Mouse (Mus musculus) forebrain, embryonic 14.5 days (tissue): ENCODE measurements around the gene Inpp5a. TPM values are rescaled to one million over a fixed set of nuclear protein-coding genes. Genes with fewer than 3 reads are reported as not detected.
"Not testable (repeated sequence)": the region's sequence is repeated elsewhere in the genome, so short reads cannot be mapped to it uniquely, and the experiment has no call there.

Experiments used
- ATAC-seq: fragments of 200-750 bp; cut with Nextera tagmentation; 2 replicates; pipeline ENCODE4 v1.8.0; 2017; ENCODE audit warnings: mild to moderate bottlenecking, moderate library complexity
- DNase-seq: peaks from one replicate; pipeline ENCODE4 v3.0.0-alpha.2; 2015; ENCODE audit warnings: low spot score
- H3K27ac ChIP-seq: fragments of 300-500 bp; sonication (generic); 2 replicates; pipeline ENCODE4 v1.5.1; 2014; ENCODE audit warnings: low read depth, mild to moderate bottlenecking, control low read depth, low read length, moderate library complexity
- H3K27me3 ChIP-seq: fragments of 300-500 bp; sonication (generic); replicated peaks from 2 replicates; pipeline ENCODE4 v1.6.1; 2014; ENCODE audit warnings: low read length, control low read depth, mixed read lengths; ENCODE audit not compliant: control insufficient read depth, insufficient read depth
- H3K36me3 ChIP-seq: fragments of 300-500 bp; sonication (generic); 2 replicates; pipeline ENCODE4 v1.6.1; 2014; ENCODE audit warnings: low read length, control low read depth; ENCODE audit not compliant: control insufficient read depth, insufficient read depth
- H3K4me1 ChIP-seq: fragments of 300-500 bp; sonication (generic); 2 replicates; pipeline ENCODE4 v1.6.1; 2014; ENCODE audit warnings: antibody characterized with exemption, low read length, control low read depth; ENCODE audit not compliant: control insufficient read depth, insufficient read depth
- H3K4me2 ChIP-seq: fragments of 300-500 bp; sonication (generic); 2 replicates; pipeline ENCODE4 v1.6.1; 2014; ENCODE audit warnings: mild to moderate bottlenecking, control low read depth, low read length
- H3K4me3 ChIP-seq: fragments of 300-500 bp; sonication (generic); 2 replicates; pipeline ENCODE4 v1.5.1; 2014; ENCODE audit warnings: low read depth, low read length, control low read depth
- H3K9ac ChIP-seq: fragments of 300-500 bp; sonication (generic); 2 replicates; pipeline ENCODE4 v1.6.1; 2014; ENCODE audit warnings: mild to moderate bottlenecking, low read length, control low read depth, moderate library complexity
- H3K9me3 ChIP-seq: fragments of 300-500 bp; sonication (generic); replicated peaks from 2 replicates; pipeline ENCODE4 v1.6.1; 2016; ENCODE audit warnings: low read length, control low read depth, mixed read lengths; ENCODE audit not compliant: control insufficient read depth
- WGBS: fragments of 180-500 bp; shearing (Covaris S2); extraction: QIAGEN DNeasy Blood & Tissue Kit; methylation state at CpG from one replicate; pipeline ENCODE4 v1.1.7; 2014; 5-methylcytosine and 5-hydroxymethylcytosine counted together
- polyA plus RNA-seq: library from polyadenylated mRNA; unstranded; fragments of >200 nt; fragmentation: Nextera tagmentation; extraction: Ambion mirVana; gene quantifications from 2 replicates; pipeline ENCODE4 v1.2.1, GENCODE M21; 2014

Inpp5a gene
- polyA plus RNA-seq, 1 experiment from 2014 or later, result 13.0 TPM

- Histone ChIP-seq H3K4me1 (no peaks in the 10 kb centered on the region), H3K4me3 (no peak overlapping the region), H3K27me3 (no peaks in the 10 kb centered on the region), H3K9me3 (no peaks in the 10 kb centered on the region), H3K4me2 (no peak overlapping the region), H3K27ac (no peak overlapping the region), H3K9ac (no peak overlapping the region), H3K36me3 (no peaks in the 10 kb centered on the region)
- WGBS, result 97% methylated on average over 6 of the region's 6 CpGs
- ATAC-seq, result no peak
- DNase-seq, result no peak
These were observed 33.9 kb downstream of the Inpp5a start for GRCm38 (mm10) chr7:139422827-139423226.

- DNase-seq (no peak), ATAC-seq (no peak)
- no peak overlapping the region for H3K4me3 ChIP-seq
- WGBS, result 89% methylated on average over 5 of the region's 5 CpGs
- H3K27ac ChIP-seq, result no peak overlapping the region
- no peaks in the 10 kb centered on the region for H3K9me3 ChIP-seq
- no peak overlapping the region for H3K9ac ChIP-seq
- H3K27me3 ChIP-seq, result no peaks in the 10 kb centered on the region
- H3K36me3 ChIP-seq, result no peaks in the 10 kb centered on the region
- H3K4me1 ChIP-seq, result no peaks in the 10 kb centered on the region; the same call in 1 of the 2 replicates
- no peak overlapping the region for H3K4me2 ChIP-seq
These were observed 45.4 kb downstream of the Inpp5a start for GRCm38 (mm10) chr7:139434095-139434830.

- H3K9me3 ChIP-seq, H3K9ac ChIP-seq, H3K36me3 ChIP-seq, H3K4me1 ChIP-seq, H3K27me3 ChIP-seq, H3K27ac ChIP-seq, ATAC-seq, DNase-seq, H3K4me3 ChIP-seq, H3K4me2 ChIP-seq: not testable (repeated sequence)
- WGBS, result 90% methylated on average over 2 of the region's 2 CpGs
These were observed 46.0 kb downstream of the Inpp5a start for GRCm38 (mm10) chr7:139434931-139435330.

GRCm38 (mm10) chr7:139435749-139436148 is 46.8 kb downstream of the Inpp5a start:
- Histone ChIP-seq H3K4me1 (no peaks in the 10 kb centered on the region; the same call in 1 of the 2 replicates), H3K27me3 (no peaks in the 10 kb centered on the region), H3K4me3 (no peak overlapping the region), H3K27ac (no peak overlapping the region), H3K36me3 (no peaks in the 10 kb centered on the region), H3K4me2 (no peak overlapping the region), H3K9ac (no peak overlapping the region), H3K9me3 (no peaks in the 10 kb centered on the region)
- no peak for DNase-seq
- ATAC-seq, result no peak

GRCm38 (mm10) chr7:139436951-139437350 is 48.0 kb downstream of the Inpp5a start:
- H3K9ac ChIP-seq, result no peak overlapping the region
- DNase-seq (no peak), ATAC-seq (no peak)
- no peaks in the 10 kb centered on the region for H3K9me3 ChIP-seq
- 95% methylated on average over 7 of the region's 7 CpGs for WGBS
- no peaks in the 10 kb centered on the region for H3K27me3 ChIP-seq
- no peaks in the 10 kb centered on the region for H3K36me3 ChIP-seq
- no peak overlapping the region for H3K27ac ChIP-seq
- H3K4me2 ChIP-seq, result no peak overlapping the region
- peaks cover 3% of the 10 kb centered on the region; the same call in 1 of the 2 replicates for H3K4me1 ChIP-seq
- no peak overlapping the region for H3K4me3 ChIP-seq

GRCm38 (mm10) chr7:139437471-139437870 is 48.6 kb downstream of the Inpp5a start:
- Histone ChIP-seq H3K36me3 (no peaks in the 10 kb centered on the region), H3K4me1 (peaks cover 3% of the 10 kb centered on the region; the same call in 1 of the 2 replicates), H3K27me3 (no peaks in the 10 kb centered on the region), H3K4me2 (no peak overlapping the region), H3K9ac (no peak overlapping the region), H3K9me3 (no peaks in the 10 kb centered on the region), H3K4me3 (no peak overlapping the region), H3K27ac (no peak overlapping the region)
- WGBS, result 76% methylated on average over 5 of the region's 5 CpGs
- DNase-seq (no peak), ATAC-seq (no peak)

GRCm38 (mm10) chr7:139437926-139438600 is 49.2 kb downstream of the Inpp5a start:
- Histone ChIP-seq H3K4me1 (peaks cover 3% of the 10 kb centered on the region; the same call in 1 of the 2 replicates), H3K36me3 (no peaks in the 10 kb centered on the region), H3K4me2 (no peak overlapping the region), H3K9ac (no peak overlapping the region; the same call in 1 of the 2 replicates), H3K27ac (no peak overlapping the region), H3K27me3 (no peaks in the 10 kb centered on the region), H3K9me3 (no peaks in the 10 kb centered on the region), H3K4me3 (no peak overlapping the region)
- WGBS, result 63% methylated on average over 9 of the region's 9 CpGs
- DNase-seq (no peak), ATAC-seq (no peak)

- no peak for DNase-seq
- Histone ChIP-seq H3K9ac (no peak overlapping the region), H3K4me2 (no peak overlapping the region), H3K4me1 (peaks cover 3% of the 10 kb centered on the region; the same call in 1 of the 2 replicates), H3K36me3 (no peaks in the 10 kb centered on the region), H3K4me3 (no peak overlapping the region), H3K9me3 (no peaks in the 10 kb centered on the region), H3K27ac (no peak overlapping the region), H3K27me3 (no peaks in the 10 kb centered on the region)
- ATAC-seq, result no peak
- 81% methylated on average over 4 of the region's 4 CpGs for WGBS
These were observed 49.7 kb downstream of the Inpp5a start for GRCm38 (mm10) chr7:139438601-139438945.

GRCm38 (mm10) chr7:139439031-139439430 is 50.1 kb downstream of the Inpp5a start:
- Histone ChIP-seq H3K9me3 (no peaks in the 10 kb centered on the region), H3K27ac (no peak overlapping the region), H3K4me2 (no peak overlapping the region), H3K36me3 (no peaks in the 10 kb centered on the region), H3K4me3 (no peak overlapping the region), H3K4me1 (peaks cover 3% of the 10 kb centered on the region; the same call in 1 of the 2 replicates), H3K27me3 (no peaks in the 10 kb centered on the region), H3K9ac (no peak overlapping the region)
- DNase-seq (no peak), ATAC-seq (no peak)
- 67% methylated on average over 3 of the region's 3 CpGs for WGBS
